Comparison of ENCODE assay signal across 17 mouse cellular contexts in the genomic region with DNA sequence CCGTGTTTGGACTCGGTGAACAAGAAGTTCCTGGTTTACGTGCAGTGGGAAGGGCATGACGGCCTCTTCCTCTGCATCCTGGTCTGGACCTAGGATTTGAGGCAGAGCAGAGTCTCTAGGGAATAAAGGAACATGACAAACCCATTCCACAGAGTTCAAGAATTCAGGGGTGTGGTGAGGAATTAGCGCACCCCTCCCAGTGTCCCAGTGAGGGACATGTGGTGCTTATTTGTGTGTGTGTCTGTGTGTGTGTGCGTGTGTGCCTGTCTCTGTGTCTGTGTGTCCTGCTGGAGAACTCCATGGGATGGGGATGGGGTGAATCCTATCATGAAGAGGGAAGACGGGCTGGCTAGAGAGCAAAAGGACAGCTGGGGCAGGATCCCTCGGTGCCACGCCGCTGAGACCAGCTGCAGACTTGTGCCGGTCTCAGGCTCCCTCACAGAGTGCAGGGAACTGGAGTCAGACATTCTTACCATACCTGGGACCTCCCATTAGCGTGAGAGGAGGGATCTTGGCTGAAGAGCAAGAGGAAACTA. TPM values are rescaled to one million over a fixed set of nuclear protein-coding genes. Genes with fewer than 3 reads are reported as not detected.
A peak's percentile ranks its signal among the peaks of the same experiment; 100 is the strongest.
DNase-seq lines count a peak whose midpoint lies in the region; ATAC-seq and TF ChIP-seq lines count a peak whose summit lies in the region.
"Had no signal": no experiment of that assay in that cellular context is flagged by ENCODE, and none has a peak within 500 bp of the region (broad histone marks: within the 10 kb centered on the region; RNA-seq: fewer than 3 reads in every experiment).

No protein-coding gene starts in this region.

- no peak overlapping the region for H3K27ac ChIP-seq in kidney, embryonic 15.5 days
- H3K27ac ChIP-seq in intestine, embryonic 16.5 days (ENCODE audit: low read length) = 0 out of 2 replicates have a peak overlapping the region, but pooled peaks have one; percentile 16
- H3K27ac ChIP-seq: embryonic facial prominence, embryonic 13.5 days; heart, embryonic 13.5 days; limb, embryonic 12.5 days; midbrain, embryonic 13.5 days; neural tube, embryonic 12.5 days had no signal

- peak; percentile 40 for DNase-seq in kidney, adult 18-20 months
- peak; percentile 35 for DNase-seq in R1 (ENCODE audit: low read depth, low spot score)
- no peak for DNase-seq in right cerebral cortex, postnatal 25 days
- no peak for DNase-seq in embryo, embryonic 9.5 days (ENCODE audit: extremely low spot score)
- DNase-seq: cerebellum, postnatal 14 days; layer of hippocampus, postnatal 36 days; retina, postnatal 1 day; thymus, postnatal 4 days had no signal

- ATAC-seq in kidney, embryonic 15.5 days (replicated peaks; ENCODE audit: low FRiP score) = no peak
- ATAC-seq in intestine, embryonic 16.5 days = 0 out of 2 replicates have a peak, but pooled peaks have one; percentile 5
- ATAC-seq: forebrain, embryonic 14.5 days; midbrain, embryonic 13.5 days had no signal

- 56% methylated on average over 12 of the region's 12 CpGs for WGBS in kidney, embryonic 15.5 days
- WGBS in intestine, embryonic 16.5 days = 57% methylated on average over 12 of the region's 12 CpGs

- H3K4me1 ChIP-seq in kidney, embryonic 15.5 days = peaks cover 51% of the 10 kb centered on the region
- H3K4me1 ChIP-seq in intestine, embryonic 16.5 days (ENCODE audit: control insufficient read depth, insufficient read depth, low read length) = peaks cover 17% of the 10 kb centered on the region
- H3K4me1 ChIP-seq: midbrain, embryonic 13.5 days; neural tube, embryonic 12.5 days had no signal

- TF ChIP-seq POLR2A in myocyte (IDR thresholded peaks at IDR 0.05; ENCODE audit: insufficient read length, low read depth) = peak; percentile 43

- no peak overlapping the region for H3K4me3 ChIP-seq in kidney, embryonic 15.5 days (replicated peaks)
- no peak overlapping the region for H3K4me3 ChIP-seq in intestine, embryonic 16.5 days (ENCODE audit: low read length)
- H3K4me3 ChIP-seq in myocyte = no peak overlapping the region
- H3K4me3 ChIP-seq: embryonic facial prominence, embryonic 13.5 days; heart, embryonic 13.5 days; limb, embryonic 12.5 days; midbrain, embryonic 13.5 days; neural tube, embryonic 12.5 days had no signal

- H3K27me3 ChIP-seq in kidney, embryonic 15.5 days = peaks cover 46% of the 10 kb centered on the region
- peaks cover 7% of the 10 kb centered on the region for H3K27me3 ChIP-seq in intestine, embryonic 16.5 days (replicated peaks; ENCODE audit: control insufficient read depth, insufficient read depth, low read length)
- H3K27me3 ChIP-seq in myocyte (ENCODE audit: control insufficient read depth, insufficient read depth, insufficient read length) = no peaks in the 10 kb centered on the region

- H3K9me3 ChIP-seq in kidney, embryonic 15.5 days (replicated peaks) = no peaks in the 10 kb centered on the region
- no peaks in the 10 kb centered on the region for H3K9me3 ChIP-seq in intestine, embryonic 16.5 days (ENCODE audit: control insufficient read depth, low read length)
- H3K9me3 ChIP-seq: embryonic facial prominence, embryonic 13.5 days; heart, embryonic 13.5 days; limb, embryonic 12.5 days; midbrain, embryonic 13.5 days; neural tube, embryonic 12.5 days had no signal

- H3K79me2 ChIP-seq in myocyte (ENCODE audit: control insufficient read depth, insufficient read depth) = no peaks in the 10 kb centered on the region

- H3K36me3 ChIP-seq in kidney, embryonic 15.5 days = no peaks in the 10 kb centered on the region
- no peaks in the 10 kb centered on the region for H3K36me3 ChIP-seq in intestine, embryonic 16.5 days (ENCODE audit: control insufficient read depth, insufficient read depth, low read length)
- H3K36me3 ChIP-seq in myocyte (ENCODE audit: control insufficient read depth, insufficient read depth) = peaks cover 32% of the 10 kb centered on the region
- H3K36me3 ChIP-seq: embryonic facial prominence, embryonic 13.5 days; heart, embryonic 13.5 days; limb, embryonic 12.5 days; midbrain, embryonic 13.5 days; neural tube, embryonic 12.5 days had no signal

- H3ac ChIP-seq in myocyte (ENCODE audit: control insufficient read depth, insufficient read length) = no peak overlapping the region

- no peak overlapping the region for H3K4me2 ChIP-seq in kidney, embryonic 15.5 days
- no peak overlapping the region for H3K4me2 ChIP-seq in intestine, embryonic 16.5 days (ENCODE audit: low read depth, low read length)
- H3K4me2 ChIP-seq in myocyte (ENCODE audit: low read depth) = peak overlapping the region; percentile 64
- H3K4me2 ChIP-seq: embryonic facial prominence, embryonic 13.5 days; heart, embryonic 13.5 days; limb, embryonic 12.5 days; midbrain, embryonic 13.5 days; neural tube, embryonic 12.5 days had no signal

- no peak overlapping the region for H3K9ac ChIP-seq in kidney, embryonic 15.5 days
- no peak overlapping the region for H3K9ac ChIP-seq in intestine, embryonic 16.5 days (ENCODE audit: low read depth, low read length)
- H3K9ac ChIP-seq: embryonic facial prominence, embryonic 13.5 days; heart, embryonic 13.5 days; limb, embryonic 12.5 days; midbrain, embryonic 13.5 days; neural tube, embryonic 12.5 days had no signal

TF ChIP-seq in myocyte, 11 proteins besides CTCF, POLR2A, EP300 and RAD21:
- peak; percentile 93 for TF ChIP-seq POLR2AphosphoS2 (IDR thresholded peaks at IDR 0.05; ENCODE audit: insufficient read length, low read depth)
- TF ChIP-seq E2F4 (IDR thresholded peaks at IDR 0.05; ENCODE audit: insufficient read depth) = no peak
- peak; percentile 55 for TF ChIP-seq SRF (IDR thresholded peaks at IDR 0.05; ENCODE audit: control insufficient read depth, insufficient read length, low read depth)
- peak; percentile 75 to 90 (median 86) for TF ChIP-seq MYOG (IDR thresholded peaks at IDR 0.05; ENCODE audit: control insufficient read depth in 1 of 3, insufficient read depth in 1 of 3, insufficient read length in 2 of 3, low read depth in 2 of 3)
- peak; percentile 29 for TF ChIP-seq USF1 (IDR thresholded peaks at IDR 0.05; ENCODE audit: low read depth)
- TF ChIP-seq MYOD1 (IDR thresholded peaks at IDR 0.05; ENCODE audit: control insufficient read depth in 1 of 3, insufficient read length in 2 of 3, low read depth in 2 of 3) = peak in 2 of 3 experiments; percentile 66 to 67

RNA-seq across cellular contexts. Expression of gene Tnfaip2, which starts 13.1 kb away (rescaled TPM):
- 19.5 and 22.9 TPM in 2 replicates for polyA plus RNA-seq in kidney, embryonic 15.5 days (2015; fragmentation: Nextera tagmentation; extraction: Ambion mirVana)
- polyA plus RNA-seq in intestine, embryonic 16.5 days (2015; fragmentation: Nextera tagmentation; extraction: Ambion mirVana) = 2.7 and 3.5 TPM in 2 replicates
- 169 TPM for polyA plus RNA-seq in myocyte (2012; fragmentation: generic; extraction: Trizol)

RNA-seq across cellular contexts. Expression of gene Gm266, which starts 30.2 kb away (rescaled TPM):
- polyA plus RNA-seq in kidney, embryonic 15.5 days (2015; fragmentation: Nextera tagmentation; extraction: Ambion mirVana) = 91.7 and 93.3 TPM in 2 replicates
- polyA plus RNA-seq in intestine, embryonic 16.5 days (2015; fragmentation: Nextera tagmentation; extraction: Ambion mirVana) = 11.7 and 12.2 TPM in 2 replicates
- polyA plus RNA-seq in myocyte (2012; fragmentation: generic; extraction: Trizol) = 1.5 TPM

RNA-seq across cellular contexts. Expression of gene Exoc3l4, which starts 38.6 kb away (rescaled TPM):
- polyA plus RNA-seq in kidney, embryonic 15.5 days (2015; fragmentation: Nextera tagmentation; extraction: Ambion mirVana) = 16.8 and 17.8 TPM in 2 replicates
- 20.4 and 29.1 TPM in 2 replicates for polyA plus RNA-seq in intestine, embryonic 16.5 days (2015; fragmentation: Nextera tagmentation; extraction: Ambion mirVana)
- 23.2 TPM for polyA plus RNA-seq in myocyte (2012; fragmentation: generic; extraction: Trizol)

RNA-seq across cellular contexts. Expression of gene Lbhd2, which starts 48.8 kb away (rescaled TPM):
- 5.5 and 7.0 TPM in 2 replicates for polyA plus RNA-seq in kidney, embryonic 15.5 days (2015; fragmentation: Nextera tagmentation; extraction: Ambion mirVana)
- polyA plus RNA-seq in intestine, embryonic 16.5 days (2015; fragmentation: Nextera tagmentation; extraction: Ambion mirVana) = 1.2 TPM in 2 replicates
- not detected for polyA plus RNA-seq in myocyte (2012; fragmentation: generic; extraction: Trizol)
- polyA plus RNA-seq: midbrain, embryonic 13.5 days had no signal

Comparison
In these comparisons a context has a peak if more than half of its experiments do, and no peak if none do; other contexts are left out.
1. DNase-seq: peak in kidney, adult 18-20 months (single experiment) and R1 (single experiment); none in right cerebral cortex, postnatal 25 days (single experiment) and embryo, embryonic 9.5 days (single experiment).